Mouse (Mus musculus) spleen, adult 12 weeks (tissue): ENCODE results near the gene Epb41l4b.

Source experiments
- DNase-seq: peaks from one replicate; pipeline ENCODE4 v3.0.0; 2022; ENCODE audit warnings: low spot score

The Epb41l4b gene

DNA sequence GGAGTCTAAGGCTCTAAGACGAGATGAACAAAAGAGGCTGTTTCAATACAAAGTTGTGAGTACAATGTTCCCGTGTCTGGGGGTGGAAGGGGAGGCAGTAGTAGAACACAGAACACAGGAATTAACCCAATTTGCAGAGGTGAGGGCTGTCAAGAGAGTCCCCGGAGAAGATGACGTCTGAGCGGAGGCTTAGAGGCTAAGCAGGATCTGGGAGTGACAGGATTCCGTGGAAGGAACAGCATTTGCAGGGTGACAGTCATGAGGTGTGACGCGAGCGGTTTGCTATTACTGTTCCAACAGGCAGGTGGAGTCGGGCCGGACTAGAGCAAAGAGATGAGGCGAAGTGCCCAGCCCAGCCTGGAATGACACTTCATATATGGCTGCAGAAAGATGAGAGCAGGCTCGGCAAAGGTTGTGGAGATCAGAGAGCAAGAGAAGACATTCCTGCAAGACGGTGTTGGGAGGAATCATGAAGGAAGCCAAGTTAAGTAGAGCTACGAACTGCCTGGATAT is 82.9 kb downstream of the Epb41l4b start:
- DNase-seq, result no peak

DNA sequence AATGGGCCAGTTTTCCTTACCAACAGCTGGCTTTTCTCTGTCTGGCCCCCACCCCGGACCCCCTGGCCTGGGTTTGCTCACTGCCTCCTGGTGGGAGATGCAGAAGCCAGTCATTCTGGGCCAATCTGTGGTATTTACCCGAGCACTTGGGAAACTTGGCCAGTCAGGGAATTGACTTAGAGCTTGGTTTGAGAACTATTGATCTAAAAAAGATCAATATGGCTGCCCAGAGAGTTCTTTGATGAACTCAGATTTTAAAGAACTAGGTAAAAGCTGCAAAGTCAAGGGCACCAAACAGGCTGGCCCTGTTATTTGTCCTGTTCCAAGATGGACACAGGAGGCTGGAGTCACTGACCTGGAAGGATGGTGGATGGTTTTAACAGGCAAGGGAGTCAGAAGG is 84.6 kb downstream of the Epb41l4b start:
- DNase-seq, result no peak

DNA sequence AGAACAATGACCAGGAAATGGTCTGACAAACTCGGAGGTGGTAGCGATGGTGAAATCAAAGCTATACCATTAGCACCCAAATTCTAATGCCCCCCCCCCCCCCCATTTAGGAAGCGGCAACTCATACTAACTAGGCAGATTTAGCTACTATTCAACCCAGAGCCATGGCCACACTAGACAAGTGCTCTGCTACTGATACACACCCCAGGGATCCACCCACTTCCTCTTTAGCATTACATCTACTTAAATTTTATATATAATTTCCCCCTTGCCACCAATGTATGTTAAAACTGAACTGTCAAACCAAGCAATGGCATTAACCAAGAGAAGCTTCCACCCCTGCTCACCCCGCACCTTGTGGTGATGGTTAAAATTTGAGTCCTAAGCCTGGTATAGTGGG is 85.6 kb downstream of the Epb41l4b start:
- DNase-seq, result no peak

DNA sequence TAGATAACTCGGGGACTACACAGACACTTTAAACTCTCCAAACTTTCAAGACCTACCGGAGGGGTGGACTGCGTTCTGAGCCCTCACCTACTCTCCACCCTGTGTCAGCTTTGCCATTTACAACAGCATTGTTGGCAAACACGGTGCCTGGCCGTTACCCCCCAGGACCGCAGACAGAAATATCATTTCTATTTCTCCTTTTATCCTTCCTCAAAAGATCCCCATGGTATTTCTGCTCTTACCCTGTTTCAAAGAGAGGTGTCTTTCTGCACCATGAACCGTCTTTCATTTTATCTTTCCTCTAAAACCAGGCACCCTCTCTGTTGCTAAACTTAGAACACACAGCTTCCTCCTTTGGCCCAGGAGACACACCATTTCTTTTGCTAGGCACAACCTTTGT is 87.6 kb downstream of the Epb41l4b start:
- no peak for DNase-seq

DNA sequence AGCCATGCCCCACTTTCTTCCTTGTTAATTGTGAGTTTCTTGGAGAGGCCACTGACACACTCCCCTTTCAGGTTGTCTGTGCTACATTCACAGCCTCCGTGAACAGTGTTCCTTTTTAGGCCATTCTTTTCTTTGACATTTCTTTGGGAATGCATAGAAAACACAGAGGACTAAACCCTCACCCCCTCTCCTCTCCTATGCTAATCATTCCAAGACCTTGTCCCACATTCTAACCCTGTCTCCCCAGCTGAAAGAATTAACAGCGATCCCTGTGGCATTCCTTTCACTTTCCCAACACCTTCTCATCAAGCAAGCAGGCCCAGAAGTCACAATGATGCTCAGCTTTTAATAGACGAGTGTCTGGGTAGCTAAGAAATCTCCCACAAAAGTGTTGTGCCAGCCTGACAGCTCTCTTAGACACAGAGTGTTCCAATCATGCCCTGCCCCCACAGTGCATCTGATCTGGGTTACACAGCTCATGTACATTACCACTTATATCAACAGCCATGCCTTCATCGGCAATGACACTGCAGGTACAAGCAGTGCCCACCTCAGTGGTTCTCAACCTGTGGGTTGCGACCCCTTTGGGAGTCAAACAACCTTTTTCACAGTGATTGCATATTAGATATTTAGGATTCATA is 93.8 kb downstream of the Epb41l4b start:
- no peak for DNase-seq

DNA sequence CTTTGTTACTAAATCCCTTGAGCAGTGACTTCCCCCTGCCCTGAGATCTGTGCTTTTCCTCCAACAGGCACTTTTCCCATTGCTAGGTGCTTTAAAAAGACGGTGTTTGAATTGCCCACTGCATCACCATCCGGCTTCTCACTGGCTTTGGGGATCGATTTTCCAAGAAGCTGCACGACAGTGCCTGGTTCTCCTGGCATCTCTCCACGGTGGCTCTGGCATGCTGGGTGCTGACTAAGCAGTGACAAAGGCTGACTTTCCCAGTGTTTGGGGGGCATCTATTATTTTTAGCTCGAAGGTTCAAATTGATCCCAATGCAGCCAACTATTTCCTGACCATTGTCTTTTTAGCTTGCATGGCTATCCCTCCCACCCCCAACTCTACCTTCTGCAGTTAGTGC is 94.7 kb downstream of the Epb41l4b start:
- DNase-seq, result no peak

DNA sequence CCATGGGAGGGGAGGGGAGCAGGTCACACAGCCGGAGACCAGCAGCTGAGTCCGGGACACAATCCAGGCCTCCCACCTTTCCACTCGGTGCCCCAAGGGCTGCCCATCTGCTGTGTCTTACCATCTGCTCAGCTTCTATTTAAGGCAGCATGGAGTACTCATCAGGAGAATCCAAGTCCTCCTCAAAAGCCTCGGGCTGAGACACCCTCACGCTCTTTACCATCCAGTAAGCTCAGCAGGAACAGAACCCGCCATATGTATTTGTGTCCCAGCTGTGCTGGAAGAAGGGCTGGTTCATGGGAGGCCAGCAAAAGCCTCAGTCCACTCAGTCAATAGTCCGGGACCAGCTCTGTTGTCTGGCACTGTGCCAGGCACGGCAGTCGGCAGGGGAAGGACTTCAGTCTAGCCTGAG is 97.1 kb downstream of the Epb41l4b start:
- DNase-seq, result no peak

DNA sequence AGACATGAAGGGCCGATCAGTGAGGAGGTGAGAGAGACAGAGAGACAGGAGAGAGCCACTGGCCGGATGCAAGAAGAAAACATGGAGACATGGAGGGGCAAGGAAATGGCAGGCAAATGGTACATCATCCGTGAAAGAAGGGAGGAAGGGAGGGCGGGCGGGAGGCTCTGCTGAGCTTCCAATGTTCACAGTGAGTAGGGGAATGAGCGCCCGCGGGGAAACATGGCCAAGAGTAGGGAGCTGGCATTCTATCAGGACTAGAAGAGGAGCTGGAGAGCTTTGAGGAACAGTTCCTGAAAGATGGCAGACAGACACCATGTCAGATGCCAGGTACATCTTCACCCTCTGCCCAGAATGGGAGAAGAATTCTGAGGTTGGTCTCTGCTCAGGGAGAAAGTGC is 99.6 kb downstream of the Epb41l4b start:
- no peak for DNase-seq

DNA sequence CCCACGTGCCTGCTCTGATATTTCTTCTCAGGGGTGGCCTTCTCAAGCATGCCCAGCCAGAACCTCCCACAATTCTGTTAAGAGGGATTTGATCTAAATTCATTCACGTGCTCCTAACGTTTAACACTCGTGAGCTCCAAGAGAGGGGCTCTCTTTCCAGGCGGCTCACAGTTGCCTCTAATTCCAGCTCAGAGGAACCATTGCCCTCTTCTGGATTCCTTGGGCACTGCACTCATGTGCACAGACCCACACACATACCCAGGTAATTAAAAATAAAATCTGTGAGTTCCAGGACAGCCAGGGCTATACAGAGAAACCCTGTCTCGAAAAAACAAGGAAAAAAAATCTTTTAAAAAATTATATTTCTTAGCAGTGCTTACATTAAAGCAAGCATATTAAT is 101.6 kb downstream of the Epb41l4b start:
- no peak for DNase-seq

DNA sequence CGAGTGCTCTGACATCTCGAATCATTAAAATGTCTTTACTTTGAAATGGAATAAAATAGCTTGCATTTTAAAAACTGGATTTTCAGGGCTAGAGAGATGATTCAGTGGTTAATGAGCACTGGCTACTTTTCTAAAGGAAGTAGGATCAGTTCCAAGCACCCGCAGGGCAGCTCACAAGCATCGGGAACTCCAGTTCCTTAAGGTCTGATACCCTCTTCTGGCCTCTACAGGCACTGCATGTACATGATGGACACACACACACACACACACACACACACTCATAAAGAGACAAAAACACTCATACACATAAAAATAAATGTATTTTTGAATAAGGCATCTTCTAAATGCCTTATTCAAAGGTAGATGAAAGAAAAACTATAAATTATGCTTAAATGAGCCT is 102.0 kb downstream of the Epb41l4b start:
- no peak for DNase-seq

DNA sequence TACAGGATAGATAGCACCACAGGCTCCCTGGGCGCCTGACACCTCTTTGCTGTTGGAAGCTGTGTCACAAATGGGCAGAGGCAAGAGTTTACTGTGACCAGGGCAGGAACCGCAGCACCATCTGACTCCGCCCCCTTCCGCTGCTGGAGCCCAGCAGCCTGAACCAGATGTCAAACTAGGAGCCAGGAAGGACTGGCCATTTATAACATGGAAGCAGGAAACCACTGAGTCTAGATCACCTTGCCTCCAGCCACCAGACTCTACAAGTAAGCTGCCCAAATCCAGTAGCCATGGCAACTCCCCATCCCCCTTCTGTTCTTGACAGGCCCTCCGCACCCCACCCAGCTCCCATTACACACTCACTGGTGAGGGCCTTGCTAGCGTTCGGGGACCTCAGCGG is 102.8 kb downstream of the Epb41l4b start:
- DNase-seq, result no peak

DNA sequence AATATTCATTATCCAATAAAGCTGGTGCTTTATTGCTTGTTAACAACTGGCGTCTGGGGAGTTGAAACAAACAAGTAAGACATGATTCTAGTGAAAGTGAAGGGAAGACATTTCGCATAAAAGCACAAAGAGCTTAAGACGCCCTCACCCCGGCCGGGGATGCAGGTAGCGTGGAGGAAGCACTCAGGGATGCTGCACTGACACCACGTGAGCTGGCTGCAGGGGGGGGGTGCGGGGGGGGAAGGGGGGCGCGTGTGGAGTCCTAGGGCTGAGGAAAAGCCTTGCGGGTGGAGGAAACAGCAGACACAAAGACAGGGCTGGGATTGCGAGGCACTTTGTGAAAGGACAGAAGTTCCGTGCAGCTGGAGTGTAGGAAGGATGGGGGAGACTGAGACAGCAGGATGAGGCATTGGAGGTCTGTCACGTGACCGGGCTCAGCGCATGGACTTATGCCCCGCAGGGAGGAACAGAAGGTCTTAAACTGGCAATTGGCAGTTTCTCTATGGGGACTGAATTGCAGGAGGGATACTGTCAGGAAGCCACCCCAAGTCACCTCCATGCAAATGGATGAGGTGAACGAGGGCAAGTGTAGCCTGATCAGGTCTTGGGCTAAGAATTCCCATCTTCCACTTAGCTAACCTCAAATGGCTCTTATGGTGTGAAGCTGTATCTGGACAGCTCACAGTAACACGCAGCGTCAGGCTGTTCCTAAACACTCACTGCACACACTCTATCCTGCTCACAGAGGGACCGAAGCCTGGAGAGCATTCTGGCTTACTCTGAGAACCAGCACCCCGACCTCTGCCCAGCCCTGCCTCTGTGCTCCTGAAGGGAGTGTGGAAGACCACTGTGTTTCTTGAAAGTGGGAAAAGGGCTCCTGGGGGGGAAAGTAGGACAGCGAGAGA is 103.9 kb downstream of the Epb41l4b start:
- DNase-seq, result no peak

DNA sequence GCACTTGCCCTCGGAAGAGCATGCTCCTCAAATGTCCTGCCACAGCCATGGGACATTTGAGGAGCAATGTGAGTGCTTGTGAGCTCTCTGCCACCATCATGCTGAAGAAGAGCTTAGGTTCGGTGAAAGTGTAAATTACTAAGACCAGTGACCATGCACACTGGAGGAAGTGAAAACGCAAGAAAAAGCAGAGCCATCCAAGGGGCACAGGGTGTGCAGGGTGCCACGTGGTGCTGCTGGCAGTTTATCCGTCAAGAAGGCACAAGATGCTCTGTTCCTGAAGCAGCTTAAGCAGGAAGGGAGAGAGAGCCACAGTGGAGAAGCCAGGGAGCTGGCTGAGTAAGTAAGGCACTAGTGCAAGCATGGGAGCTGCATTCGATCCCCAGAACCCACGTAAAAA is 105.7 kb downstream of the Epb41l4b start:
- no peak for DNase-seq

DNA sequence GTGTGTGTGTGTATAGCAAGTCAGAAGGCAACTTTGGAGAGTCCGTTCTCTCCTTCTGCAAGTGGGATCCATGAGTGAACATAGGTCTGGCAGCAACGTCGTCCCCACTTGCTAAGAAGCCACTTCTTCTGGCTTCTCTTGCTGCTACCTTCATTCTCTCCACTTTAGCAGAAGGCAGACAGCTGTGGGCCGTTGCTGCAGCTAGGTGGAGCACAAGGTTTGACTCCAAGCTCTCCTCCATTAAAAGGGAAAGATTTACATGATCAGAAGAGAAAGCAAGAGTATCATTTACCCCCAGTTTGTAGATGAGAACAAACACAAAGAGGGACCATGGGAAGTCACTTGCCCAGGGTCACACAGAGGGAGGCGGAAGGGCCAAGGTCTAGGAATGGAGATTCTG is 109.1 kb downstream of the Epb41l4b start:
- no peak for DNase-seq

DNA sequence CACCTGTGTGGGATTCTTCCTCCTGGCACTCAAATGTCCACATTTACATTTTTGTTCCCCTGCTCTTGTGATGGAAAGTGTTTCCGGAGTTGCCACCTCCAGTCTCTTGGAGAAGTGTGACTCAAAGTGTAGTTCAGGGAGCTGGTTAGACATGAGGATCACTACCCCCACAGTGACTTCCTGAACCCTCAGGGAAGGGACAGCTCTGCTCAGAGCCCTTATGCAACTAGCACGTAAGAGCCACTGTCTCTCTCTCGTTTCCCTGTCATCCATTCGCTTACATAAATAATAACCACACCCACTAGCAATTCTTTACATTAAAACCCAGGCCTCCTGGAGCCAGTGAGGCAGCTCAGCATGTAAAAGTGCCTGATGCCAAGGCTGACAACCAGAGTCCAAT is 111.8 kb downstream of the Epb41l4b start:
- no peak for DNase-seq

DNA sequence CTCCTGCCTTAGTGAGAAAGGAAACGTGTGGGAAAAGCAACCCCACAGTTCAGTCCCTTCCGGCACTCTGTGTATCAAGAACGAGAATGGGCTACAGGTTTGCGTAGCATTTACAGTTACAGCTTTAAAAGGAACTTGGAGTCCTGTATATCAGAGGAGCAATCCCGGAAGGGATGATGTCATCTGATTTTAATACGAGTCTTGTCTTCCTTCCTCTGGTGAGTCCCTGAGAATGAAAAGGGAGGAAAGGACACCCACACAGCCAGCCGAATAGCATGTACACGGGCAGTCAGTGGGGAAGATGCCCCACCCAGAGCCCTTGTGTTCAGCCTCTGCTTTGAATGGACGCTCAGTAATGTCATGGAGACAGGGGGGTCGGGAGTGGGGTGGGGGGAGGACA is 115.3 kb downstream of the Epb41l4b start:
- no peak for DNase-seq

DNA sequence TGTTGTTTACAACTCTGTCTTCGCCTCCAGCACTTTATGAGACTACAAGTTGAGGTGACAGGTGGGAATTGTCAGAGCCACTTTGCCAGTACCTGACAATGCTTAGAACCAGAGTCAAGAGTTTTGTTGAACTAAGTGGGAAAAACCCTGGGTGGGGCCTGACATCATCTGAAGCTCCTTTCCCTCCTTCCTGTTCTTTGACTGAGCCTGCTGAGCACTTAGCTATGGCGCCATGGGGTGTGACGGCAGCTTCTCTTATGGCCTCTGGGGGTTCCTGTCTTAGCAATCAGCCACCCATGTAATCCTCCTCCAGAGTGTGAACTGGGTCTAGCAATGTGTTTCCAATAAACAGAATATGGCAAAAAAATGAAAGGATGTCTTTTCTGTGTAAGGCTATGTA is 119.7 kb downstream of the Epb41l4b start:
- DNase-seq, result peak; percentile 13

DNA sequence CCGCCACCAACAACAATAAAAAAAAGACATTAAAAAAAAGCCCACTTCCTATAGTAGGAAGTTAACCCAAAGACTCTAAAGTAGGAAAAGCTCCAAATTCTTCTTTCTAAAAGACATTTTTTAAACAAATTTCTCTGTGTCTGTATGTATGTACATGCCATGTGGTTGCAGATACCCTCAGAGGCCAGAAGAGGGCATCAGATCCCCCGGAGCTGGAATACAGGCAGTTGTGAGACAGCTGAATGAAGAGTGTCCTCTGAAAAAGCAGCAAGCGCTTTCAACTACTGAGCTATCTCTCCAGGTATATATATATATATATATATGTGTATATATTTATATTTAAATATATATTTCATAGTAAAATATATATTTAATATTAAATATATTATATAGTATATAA is 121.9 kb downstream of the Epb41l4b start:
- no peak for DNase-seq

DNA sequence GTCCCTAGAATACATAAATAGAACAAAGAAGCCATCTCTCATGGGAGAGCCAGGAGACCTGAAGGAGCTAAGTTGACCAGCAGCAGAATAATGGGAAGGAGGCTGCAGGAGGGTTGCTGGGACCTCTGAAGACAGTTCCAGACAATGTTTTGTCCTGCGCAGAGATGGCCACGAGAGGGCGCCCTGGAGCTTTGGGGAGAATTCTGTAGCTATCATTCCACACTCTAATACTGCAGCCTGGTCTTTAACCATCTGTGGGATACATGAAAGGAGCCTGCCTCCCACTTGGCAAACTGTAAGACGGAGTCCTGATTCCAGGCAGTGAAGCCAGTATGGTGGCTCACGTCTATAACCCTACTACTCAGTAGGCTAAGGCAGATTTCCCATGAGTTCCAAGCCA is 126.0 kb downstream of the Epb41l4b start:
- peak; percentile 37 for DNase-seq

DNA sequence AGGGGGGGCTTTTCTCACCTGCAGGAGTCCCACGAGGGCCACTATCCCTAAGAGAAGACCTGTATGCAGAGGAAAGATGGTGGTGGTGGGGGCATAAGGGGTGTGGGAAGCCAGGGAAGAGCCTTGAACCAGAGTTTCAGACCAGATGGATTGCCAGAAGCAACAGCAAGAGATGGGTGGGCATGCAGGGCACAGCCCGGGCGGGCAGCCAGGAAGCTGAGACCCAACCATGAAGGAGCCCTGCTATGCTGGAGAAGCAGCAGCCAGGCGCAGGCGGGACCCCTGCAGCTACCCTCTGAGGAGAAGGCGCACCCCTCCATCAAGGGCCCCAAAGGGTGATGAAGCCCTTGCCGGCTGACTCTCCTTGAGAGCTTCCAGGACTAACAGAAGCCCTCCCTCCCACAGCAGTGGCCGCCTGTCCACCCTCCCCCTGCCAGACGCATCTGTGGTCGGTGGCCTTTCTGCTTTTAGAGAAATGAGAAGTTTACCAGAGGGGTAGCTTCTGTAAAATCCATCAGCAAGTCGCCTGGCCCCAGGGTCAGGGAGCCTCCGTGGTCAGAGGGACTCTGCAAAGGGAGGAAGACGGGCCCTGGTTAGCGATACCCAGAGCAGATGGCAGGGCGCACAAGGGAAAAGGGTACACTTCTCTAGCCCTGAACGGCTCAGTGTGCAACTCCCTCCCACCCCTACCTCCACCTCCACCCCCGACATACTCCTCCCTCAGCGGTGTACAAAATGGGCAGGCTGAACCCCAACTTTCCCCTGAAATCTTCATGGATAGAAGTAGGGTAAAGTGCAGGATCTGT is 126.7 kb downstream of the Epb41l4b start:
- no peak for DNase-seq

DNA sequence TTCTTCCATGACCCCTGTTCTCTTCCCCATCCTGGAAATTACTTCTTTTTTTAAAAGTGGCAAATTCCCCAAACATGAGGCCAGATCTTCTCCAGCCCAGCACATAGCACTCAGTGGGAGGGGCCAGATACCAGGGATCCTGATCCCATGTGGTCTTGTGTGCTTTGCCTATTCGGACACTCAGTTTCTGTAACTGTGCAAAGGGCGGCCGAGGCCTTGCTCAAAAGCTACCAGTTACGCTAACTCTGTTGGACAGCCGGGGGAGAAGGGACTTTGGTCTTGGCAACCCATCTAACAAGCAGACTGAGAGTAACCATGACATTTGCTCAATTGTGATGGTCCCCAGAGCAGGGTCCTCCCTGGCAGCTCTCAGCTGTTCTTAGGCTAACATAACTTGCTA is 128.2 kb downstream of the Epb41l4b start:
- no peak for DNase-seq

DNA sequence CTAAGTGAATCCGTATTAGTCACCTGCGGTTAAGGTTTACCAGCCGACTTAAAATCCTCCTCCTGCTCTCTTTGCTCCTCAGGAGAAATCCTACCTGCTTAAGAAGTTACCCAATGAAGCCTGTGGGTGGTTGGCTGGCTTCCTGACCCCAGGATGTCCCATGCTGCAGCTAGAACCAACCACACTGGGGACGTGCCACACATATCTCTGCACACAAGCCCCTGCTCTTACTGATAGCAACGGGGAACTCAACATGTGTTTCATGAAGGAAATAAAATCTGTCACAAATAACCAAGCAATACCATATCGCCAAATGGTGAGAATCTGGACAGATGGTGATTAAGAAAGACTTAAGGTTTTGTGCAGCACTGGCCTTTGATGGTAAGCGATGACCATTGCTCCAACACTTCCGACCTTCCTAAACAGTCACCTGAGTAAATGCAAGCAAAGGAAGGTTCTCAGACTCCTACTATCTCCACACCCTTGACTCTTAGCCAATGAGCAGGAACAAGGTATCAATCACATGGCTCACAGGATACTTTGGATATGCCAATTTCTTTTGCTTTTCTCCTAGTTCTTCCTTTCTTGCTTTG is 131.7 kb downstream of the Epb41l4b start:
- DNase-seq, result no peak
